Mouse (Mus musculus) Patski (cell line): ENCODE results near the gene Gin1. TPM values are rescaled to one million over a fixed set of nuclear protein-coding genes. Genes with fewer than 3 reads are reported as not detected.

Experiments used
- ATAC-seq: fragments of 100-300 bp; one replicate; pipeline ENCODE4 v1.8.0; 2021
- CTCF ChIA-PET: fragments of 350-600 bp; sonication (Branson Sonifier 250); formaldehyde crosslinking; loops from one replicate; lab custom pipeline; 2022; ENCODE audit warnings: inconsistent platforms; lab: Charles Lee
- POLR2A ChIA-PET: fragments of 350-600 bp; sonication (Branson Sonifier 250); formaldehyde crosslinking; loops from one replicate; lab custom pipeline; 2022; ENCODE audit warnings: antibody characterized with exemption, inconsistent platforms; lab: Charles Lee
- DNase-seq: peaks from one replicate; pipeline ENCODE4 v3.0.0-alpha.2; 2011; ENCODE audit warnings: low read depth, low spot score
- H3K27me3 ChIP-seq: fragments of 371-371 bp; one replicate; pipeline ENCODE4 v1.5.1; 2021
- CTCF ChIP-seq: fragments of 100-300 bp; IDR thresholded peaks from one replicate; pipeline ENCODE4 v1.5.1; 2021
- in situ Hi-C: fragments of 300-500 bp; cut with MboI; formaldehyde crosslinking; loops from 3 replicates; pipeline ENCODE4 v1.11.1; 2018; ENCODE audit warnings: low pct_unique_long_range_greater_than_20kb, mixed read lengths
- polyA plus RNA-seq: library from polyadenylated mRNA; unstranded; gene quantifications from one replicate; pipeline ENCODE4 v1.2.3, GENCODE M21; 2021

Gene Gin1
- polyA plus RNA-seq, 1 experiment from 2014 or later, result 9.5 TPM

- ATAC-seq (no peak), DNase-seq (no peak)
- no peaks in the 10 kb centered on the region for H3K27me3 ChIP-seq
- POLR2A ChIA-PET, result interaction anchor here (0.5 kb wide), 1 partner anchor 53 kb away, joined by 3 read pairs; no protein-coding TSS in a partner anchor
- in situ Hi-C loops, result no loop called here
- no peak for TF ChIP-seq CTCF
- CTCF ChIA-PET, result no interaction called here
Measured at GRCm38 (mm10) chr1:97822203-97822602, 52.2 kb downstream of the Gin1 start.

GRCm38 (mm10) chr1:97822904-97823303 is 52.9 kb downstream of the Gin1 start:
- ChIA-PET POLR2A (no interaction called here), CTCF (interaction anchor here (1.0 kb wide), 1 partner anchor 28 kb away, joined by 3 read pairs; no protein-coding TSS in a partner anchor)
- DNase-seq (no peak), ATAC-seq (no peak)
- no peak for TF ChIP-seq CTCF
- no peaks in the 10 kb centered on the region for H3K27me3 ChIP-seq
- in situ Hi-C loops, result no loop called here

- in situ Hi-C loops, result no loop called here
- CTCF ChIA-PET, result no interaction called here
- H3K27me3 ChIP-seq, result no peaks in the 10 kb centered on the region
- POLR2A ChIA-PET, result interaction anchor here (0.6 kb wide), 1 partner anchor 524 kb away, joined by 4 read pairs; no protein-coding TSS in a partner anchor
- no peak for ATAC-seq
- TF ChIP-seq CTCF, result no peak
- no peak for DNase-seq
Measured at GRCm38 (mm10) chr1:97827566-97827965, 57.6 kb downstream of the Gin1 start.

- CTCF ChIA-PET, result no interaction called here
- ATAC-seq, result no peak
- POLR2A ChIA-PET, result no interaction called here
- in situ Hi-C loops, result no loop called here
- no peak for DNase-seq
- TF ChIP-seq CTCF, result no peak
- H3K27me3 ChIP-seq, result no peaks in the 10 kb centered on the region
Measured at GRCm38 (mm10) chr1:97828087-97828486, 58.1 kb downstream of the Gin1 start.

- in situ Hi-C loops, result no loop called here
- ChIA-PET CTCF (interaction anchor here (0.9 to 1.2 kb wide), 2 partner anchors 8 to 13 kb away, joined by 3 read pairs; no protein-coding TSS in a partner anchor), POLR2A (no interaction called here)
- DNase-seq (peak; percentile 34), ATAC-seq (no peak)
- H3K27me3 ChIP-seq, result no peaks in the 10 kb centered on the region
- TF ChIP-seq CTCF, result no peak
Measured at GRCm38 (mm10) chr1:97833466-97834353, 63.7 kb downstream of the Gin1 start.

- ATAC-seq, result no peak
- TF ChIP-seq CTCF, result no peak
Measured at GRCm38 (mm10) chr1:97834354-97834822, 64.4 kb downstream of the Gin1 start.

More at GRCm38 (mm10) chr1:97834354-97834822, 64.4 kb downstream of the Gin1 start:
- H3K27me3 ChIP-seq, result no peaks in the 10 kb centered on the region
- POLR2A ChIA-PET, result no interaction called here
- CTCF ChIA-PET, result no interaction called here
- DNase-seq, result no peak
- in situ Hi-C loops, result no loop called here

Other genes with a start within 250 kb of the Gin1 start
- 47.4 TPM for gene D1Ertd622e, start 108.1 kb upstream of the Gin1 start, polyA plus RNA-seq
- 32.8 TPM for gene Ppip5k2, start 239 bp downstream of the Gin1 start, polyA plus RNA-seq